Mouse (Mus musculus) ES-Bruce4 (cell line): ENCODE data around the gene Sbf2.

Experiments used
- CTCF ChIP-seq: IDR thresholded peaks from one replicate; pipeline ENCODE4 v1.8.1; 2011; ENCODE audit warnings: low read depth, low read length
- EP300 ChIP-seq: IDR thresholded peaks from 2 replicates; pipeline ENCODE4 v1.6.1; 2011; ENCODE audit warnings: low read depth, low read length; ENCODE audit not compliant: insufficient read depth
- POLR2A ChIP-seq: IDR thresholded peaks from one replicate; pipeline ENCODE4 v1.8.1; 2011; ENCODE audit warnings: low read length; ENCODE audit not compliant: insufficient read depth

- TF ChIP-seq CTCF: no peak
- TF ChIP-seq POLR2A: no peak
- no peak for TF ChIP-seq EP300
These were observed 308.4 kb downstream of the Sbf2 start for GRCm38 (mm10) chr7:110306281-110306680.
